Mouse (Mus musculus) c-Kit-positive CD71-positive TER-119-positive erythroid progenitor cells, embryonic 14.5 days (primary cell): Measurements from ENCODE around the gene Cars.
"Not testable (repeated sequence)": the region's sequence is repeated elsewhere in the genome, so short reads cannot be mapped to it uniquely, and the experiment has no call there.

Experiments used
- DNase-seq: peaks from one replicate; pipeline ENCODE4 v3.0.0-alpha.2; 2013; ENCODE audit warnings: low spot score

Cars gene

DNA sequence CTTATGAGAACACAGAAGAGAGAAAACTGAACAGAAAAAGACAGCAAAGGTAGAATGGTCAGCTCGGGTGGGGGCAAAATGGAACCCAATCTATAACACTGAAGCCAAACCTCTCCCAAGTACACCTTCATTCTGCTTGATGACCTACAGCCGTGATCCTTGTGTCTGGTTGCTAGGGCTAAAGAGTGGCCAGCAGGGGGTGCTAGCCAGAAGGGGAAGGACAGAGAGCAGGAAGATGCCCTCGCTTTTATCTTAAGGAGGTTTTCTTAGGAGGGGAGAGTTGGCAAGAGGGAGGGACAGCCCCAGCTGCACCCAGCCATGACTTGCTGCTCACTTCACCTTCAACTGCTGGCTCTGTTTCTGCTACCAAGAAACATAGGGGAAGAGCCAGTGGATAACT lies 15.9 kb downstream of the Cars start:
- DNase-seq: peak; percentile 58

DNA sequence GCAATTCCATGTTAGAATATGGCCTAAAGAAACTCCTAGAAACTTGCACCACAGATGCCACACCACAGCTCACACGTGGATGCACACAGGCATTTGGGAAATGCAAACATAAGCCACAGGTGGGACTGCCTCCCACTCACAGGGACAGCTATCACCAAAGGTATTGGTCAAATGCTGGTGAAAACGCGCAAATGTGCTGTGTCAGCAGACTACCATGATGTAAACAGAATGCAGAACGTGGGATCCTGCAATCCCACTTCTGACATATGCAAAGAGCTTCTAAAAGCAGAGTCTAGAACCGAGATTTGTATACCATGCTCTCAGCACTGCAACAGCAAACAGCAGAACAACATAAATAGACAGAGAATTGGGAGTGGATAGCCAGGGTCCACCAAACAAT lies 16.9 kb downstream of the Cars start:
- no peak for DNase-seq

DNA sequence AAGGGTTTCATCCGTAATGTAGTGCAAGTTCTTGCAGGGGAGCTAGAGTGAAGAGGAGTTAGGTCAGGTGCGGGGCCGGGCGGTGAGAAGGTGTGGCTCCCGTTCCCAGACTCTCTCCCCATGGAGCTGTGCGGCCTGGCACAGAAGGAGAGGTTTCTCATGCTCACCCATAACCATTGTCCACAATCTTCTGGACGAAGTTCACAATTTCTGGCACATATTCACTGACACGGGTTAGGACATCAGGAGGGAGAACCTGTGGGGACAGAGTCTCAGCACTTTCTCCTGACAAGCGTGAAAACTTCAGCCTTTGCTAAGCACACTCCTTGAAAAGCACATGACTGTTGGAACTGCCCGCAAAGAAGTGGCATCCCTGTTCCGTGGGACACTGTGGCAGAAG lies 24.1 kb downstream of the Cars start:
- DNase-seq: no peak

GRCm38 (mm10) chr7:143565648-143566039 lies 34.2 kb downstream of the Cars start:
- DNase-seq: peak; percentile 81

GRCm38 (mm10) chr7:143565015-143565647 lies 34.8 kb downstream of the Cars start:
- DNase-seq: no peak

DNA sequence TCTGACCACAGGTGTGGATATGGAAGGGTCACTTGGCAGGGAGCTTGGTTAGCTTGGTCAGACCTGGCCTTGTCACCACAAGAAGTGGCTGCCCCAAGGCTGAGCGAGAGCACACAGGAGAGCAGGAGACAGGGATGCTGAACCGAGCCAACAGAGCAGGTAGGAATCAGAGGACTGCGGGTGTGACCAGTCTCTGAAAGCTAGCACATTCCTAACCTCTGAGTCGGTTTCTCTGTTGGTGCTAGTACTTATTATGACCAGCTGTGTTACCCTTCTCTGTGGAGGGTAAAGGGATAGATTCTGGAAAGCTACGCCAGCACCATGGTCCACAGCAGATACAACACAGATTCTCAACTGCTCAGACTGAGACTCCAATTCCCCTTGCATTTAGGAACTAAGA lies 36.1 kb downstream of the Cars start:
- no peak for DNase-seq

DNA sequence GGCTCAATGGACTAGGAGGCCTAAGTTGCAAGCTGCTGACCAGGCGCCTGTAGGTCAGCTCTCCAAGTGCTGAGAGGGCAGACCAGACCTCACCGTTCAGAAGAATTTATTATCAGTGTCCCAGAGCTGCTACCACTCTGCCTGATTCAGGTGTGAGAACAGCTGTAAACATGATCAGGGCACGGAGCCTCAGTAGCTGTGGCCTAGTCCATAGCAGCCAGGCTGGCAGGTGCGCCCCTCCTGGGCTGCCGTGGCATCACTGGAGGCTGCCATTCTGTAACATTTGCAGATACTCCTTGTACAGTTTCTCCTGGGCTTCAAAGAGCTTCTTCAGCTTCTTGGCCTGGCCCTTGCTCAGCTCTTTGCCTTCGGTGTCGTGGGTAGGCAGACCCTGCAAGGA lies 42.3 kb downstream of the Cars start:
- no peak for DNase-seq

- no peak for DNase-seq
These were observed 42.8 kb downstream of the Cars start for GRCm38 (mm10) chr7:143556964-143557610.

DNA sequence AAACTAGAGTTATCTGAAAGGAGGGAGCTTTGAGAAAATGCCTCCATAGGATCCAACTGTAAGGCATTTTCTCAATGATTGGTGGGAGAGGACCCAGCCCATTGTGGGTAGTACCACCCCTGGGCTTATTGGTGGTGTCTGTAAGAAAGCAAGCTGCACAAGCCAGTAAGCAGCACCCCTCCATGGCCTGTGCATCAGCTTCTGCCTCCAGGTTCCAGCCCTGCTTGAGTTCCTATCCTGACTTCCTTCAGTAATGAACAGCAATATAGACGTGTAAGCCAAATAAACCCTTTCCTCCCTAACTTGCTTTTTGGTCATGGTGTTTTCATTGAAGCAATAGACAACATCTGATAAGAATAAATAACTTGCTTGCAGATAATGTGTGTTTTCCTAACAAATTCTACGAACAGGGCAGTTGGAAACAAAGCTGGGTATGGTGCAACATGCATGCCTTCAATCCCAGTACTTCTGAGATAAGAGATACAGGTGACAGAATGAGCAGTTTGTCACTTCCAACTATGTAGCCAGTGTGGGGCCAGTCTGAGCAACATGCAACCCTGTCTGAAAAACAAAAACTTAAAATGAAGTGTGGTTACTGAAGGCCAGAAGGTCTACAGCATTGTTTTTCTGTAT lies 50.2 kb downstream of the Cars start:
- no peak for DNase-seq

- DNase-seq: peak; percentile 97
These were observed 50.9 kb downstream of the Cars start, which contains the start of gene Nap1l4 for GRCm38 (mm10) chr7:143548976-143549457. Gene Nap1l4, minus strand, starts transcription at chr7:143549106.

DNA sequence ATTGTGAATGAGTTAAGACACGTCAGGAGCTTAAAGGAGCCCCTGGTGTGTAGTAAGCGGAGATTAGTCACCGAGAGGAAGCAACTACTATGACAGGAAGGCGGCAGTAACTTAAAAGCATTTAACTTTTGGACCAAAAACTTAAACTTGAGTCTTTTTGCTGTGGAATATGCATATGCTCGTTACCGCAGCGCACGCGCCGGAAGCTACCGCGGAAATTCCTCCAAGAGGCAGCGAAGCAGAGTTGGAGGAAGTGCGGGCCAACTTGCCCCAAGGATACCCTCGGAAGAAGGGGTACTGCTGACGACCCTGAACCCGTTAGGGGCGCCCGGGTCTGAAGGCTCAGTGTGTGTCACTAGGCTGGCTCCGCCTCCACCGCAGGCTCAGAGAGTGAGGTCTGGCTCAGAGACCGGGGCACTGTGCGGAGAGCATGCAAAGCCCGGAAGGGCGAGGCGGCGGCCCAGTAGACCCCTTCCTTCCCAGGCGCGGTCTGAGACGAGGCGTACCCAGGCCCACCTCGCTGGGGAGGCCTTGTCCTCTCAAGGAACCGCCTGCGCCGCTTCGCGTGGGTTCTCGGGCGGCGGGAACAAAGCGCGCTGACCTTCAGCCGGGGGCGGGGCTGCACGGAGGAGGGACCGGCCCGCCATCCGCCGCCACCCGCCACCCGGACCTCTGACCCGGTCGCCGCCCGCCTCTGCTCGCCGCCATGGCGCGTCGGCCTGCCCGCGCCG lies 51.5 kb downstream of the Cars start:
- DNase-seq: peak; percentile 59

GRCm38 (mm10) chr7:143546554-143546953 lies 53.3 kb downstream of the Cars start:
- DNase-seq: no peak

GRCm38 (mm10) chr7:143544368-143544767 lies 55.5 kb downstream of the Cars start:
- DNase-seq: no peak

DNA sequence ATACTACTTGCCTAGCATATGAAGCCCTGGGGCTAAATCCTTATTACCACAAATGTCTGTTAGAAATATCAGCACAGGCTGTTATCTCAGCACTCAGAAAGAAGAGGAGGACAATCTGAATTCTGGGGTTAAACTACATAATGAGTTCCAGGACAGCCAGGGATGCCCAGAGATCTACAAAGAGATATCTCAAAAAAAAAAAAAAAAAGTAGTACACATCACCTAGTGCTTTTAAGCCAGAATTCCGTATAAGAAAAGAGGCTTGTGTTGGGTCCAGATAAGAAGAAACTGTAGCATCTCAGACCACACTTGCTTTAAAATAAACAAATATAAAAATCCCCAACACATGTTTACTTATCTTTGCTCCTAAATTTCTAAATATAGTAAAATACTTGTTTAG lies 61.2 kb downstream of the Cars start:
- no peak for DNase-seq

DNA sequence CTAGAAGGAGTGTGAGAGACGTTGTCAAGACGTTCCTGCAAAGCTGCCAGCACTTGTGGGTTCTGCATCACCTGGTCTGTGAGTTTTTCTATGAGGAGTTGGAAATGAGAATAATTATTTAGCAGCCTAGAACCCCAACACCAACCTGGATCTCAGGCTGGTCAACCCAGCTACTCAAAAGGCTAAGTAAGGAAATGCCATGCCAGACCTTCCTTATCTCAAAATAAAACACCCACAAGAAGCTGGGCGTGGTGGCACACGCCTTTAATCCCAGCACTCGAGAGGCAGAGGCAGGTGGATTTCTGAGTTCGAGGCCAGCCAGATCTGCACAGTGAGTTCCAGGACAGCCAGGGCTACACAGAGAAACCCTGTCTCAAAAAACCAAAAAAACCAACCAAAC lies 61.7 kb downstream of the Cars start:
- DNase-seq: not testable (repeated sequence)

DNA sequence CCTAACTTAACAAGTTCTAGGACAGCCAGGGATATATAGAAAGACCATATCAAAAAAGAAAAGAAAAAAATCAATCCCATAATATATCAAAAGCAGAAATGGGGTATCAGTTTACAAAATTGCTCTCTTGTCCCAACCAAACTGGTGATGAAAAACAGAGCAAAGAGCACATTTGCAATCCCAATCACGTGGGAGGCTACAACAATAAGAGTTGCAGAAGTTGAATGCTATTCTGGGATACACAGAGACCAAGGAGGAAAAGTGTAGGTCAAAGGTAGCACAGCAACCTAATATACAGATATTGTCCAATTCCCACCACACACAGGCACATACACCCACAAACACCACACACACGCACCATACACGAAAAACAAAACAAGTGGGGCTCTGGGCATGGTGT lies 63.6 kb downstream of the Cars start:
- DNase-seq: no peak

GRCm38 (mm10) chr7:143533284-143533683 lies 66.6 kb downstream of the Cars start:
- DNase-seq: peak; percentile 62

- DNase-seq: no peak
These were observed 67.5 kb downstream of the Cars start for GRCm38 (mm10) chr7:143532410-143532809.

GRCm38 (mm10) chr7:143519333-143519732 lies 80.6 kb downstream of the Cars start:
- no peak for DNase-seq

DNA sequence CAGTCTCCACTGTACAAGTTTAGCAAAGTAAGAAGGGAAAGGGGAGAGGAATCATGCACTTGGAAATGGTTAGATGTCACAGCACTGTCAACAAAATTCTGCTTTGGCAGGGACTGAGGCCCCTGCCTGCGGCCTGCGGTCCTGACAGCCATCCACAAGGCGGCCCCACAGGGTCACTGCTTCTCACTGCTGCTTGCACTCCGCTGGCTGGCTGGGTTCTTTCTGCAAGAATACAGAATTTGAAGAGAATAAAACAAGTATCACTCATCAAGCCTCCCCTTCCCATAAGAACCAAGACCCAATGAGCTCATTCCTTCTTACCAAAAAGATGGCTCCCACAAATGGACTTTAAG lies 85.5 kb downstream of the Cars start:
- no peak for DNase-seq

DNA sequence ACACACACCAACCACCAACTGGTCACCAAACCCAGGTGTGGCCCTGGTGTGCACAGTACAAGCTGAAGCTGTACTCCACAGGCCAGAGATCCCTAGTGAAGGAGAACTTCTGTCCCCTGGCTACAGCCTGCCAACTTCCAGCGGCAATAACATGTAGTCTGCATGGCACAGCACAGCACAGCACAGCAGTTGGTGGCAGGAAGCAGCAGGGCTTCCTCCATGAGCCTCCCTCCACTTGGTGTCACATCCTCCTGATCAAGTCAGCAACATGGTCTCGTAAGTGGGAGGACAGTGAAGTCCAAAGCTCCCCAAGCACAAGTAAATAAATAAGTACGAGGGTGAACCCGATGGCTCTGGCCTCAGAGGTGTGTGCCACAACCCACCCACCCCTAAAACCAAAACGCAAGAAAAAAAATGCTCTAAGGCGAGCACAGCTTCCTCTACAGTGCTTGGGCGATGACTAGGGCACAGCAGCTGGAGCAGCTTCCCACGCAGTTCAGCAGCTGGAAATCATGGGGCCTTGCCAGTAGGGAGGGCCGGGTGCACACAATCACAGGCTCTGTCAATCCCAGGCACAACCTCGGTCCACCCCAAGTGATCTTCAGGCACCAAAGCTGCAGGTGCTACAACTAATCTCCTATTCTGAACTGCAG lies 86.0 kb downstream of the Cars start:
- DNase-seq: no peak

DNA sequence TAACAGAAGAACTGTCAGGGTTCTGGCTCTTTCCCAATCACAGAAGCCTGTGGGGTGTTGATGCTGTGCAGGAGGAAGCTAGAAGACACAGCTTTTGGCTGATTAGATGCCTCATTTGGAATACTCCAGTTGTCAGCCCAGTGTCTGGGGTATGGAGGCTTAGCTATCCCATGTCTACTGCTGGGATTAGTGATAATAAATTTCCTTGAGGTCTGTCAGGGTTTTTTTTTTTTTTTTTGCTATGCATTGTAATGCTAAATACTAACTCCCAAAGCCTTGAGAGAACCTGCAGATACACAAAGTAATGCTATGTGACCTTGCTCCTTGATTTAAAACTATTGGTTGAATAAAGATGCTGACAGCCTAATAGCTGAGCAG lies 88.6 kb downstream of the Cars start:
- DNase-seq: no peak
